Mouse (Mus musculus): ENCODE measurements around the gene Zfp653.
"Not testable (repeated sequence)": the region's sequence is repeated elsewhere in the genome, so short reads cannot be mapped to it uniquely, and the experiment has no call there.

The Zfp653 gene
- long read RNA-seq, experiment 1, partial matches to known transcripts: 0 of 7 reads
- long read RNA-seq, experiment 1, other reads (novel, unspliced or antisense): 5 of 7 reads
- long read RNA-seq, experiment 2, partial matches to known transcripts: 1 of 3 reads
- long read RNA-seq, experiment 2, other reads (novel, unspliced or antisense): 1 of 3 reads

GRCm38 (mm10) chr9:22070791-22071573 is at the start of gene Zfp653, which contains the start of gene Gm49318:
Gene Zfp653, minus strand, starts transcription at chr9:22071376.
Gene Gm49318, minus strand, starts transcription at chr9:22071259.
- intact Hi-C loops (cut with DNase I): no loop called here

DNA sequence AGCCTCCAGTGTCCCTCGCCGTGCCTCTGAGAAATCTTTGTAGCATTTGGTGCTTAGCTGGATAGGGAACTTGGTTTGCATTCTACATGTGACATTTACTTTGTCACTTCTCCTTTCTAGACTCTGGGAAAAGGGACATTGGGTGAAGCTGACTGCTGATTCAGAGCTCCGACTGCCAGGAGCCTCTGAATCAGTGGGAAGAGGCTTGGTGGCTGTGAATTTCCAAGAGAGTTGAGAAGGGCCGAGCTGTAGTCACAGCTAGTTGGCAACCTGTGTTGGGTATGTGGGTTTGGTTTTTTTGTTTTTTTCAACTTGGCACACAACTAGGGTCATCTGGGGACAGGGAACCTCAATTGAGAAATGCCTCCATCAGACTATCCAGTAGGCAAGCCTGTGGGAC is 48.4 kb upstream of the Zfp653 start:
- intact Hi-C loops (cut with DNase I): loop anchor here (2.0 kb wide), 1 partner anchor 23 kb away; no protein-coding TSS in a partner anchor

GRCm38 (mm10) chr9:22117754-22118456 is 46.7 kb upstream of the Zfp653 start:
- intact Hi-C loops (cut with DNase I): loop anchor here (2.0 kb wide), 1 partner anchor 25 kb away; no protein-coding TSS in a partner anchor

GRCm38 (mm10) chr9:22116740-22117426 is 45.7 kb upstream of the Zfp653 start, which contains the start of gene Elof1:
Gene Elof1, minus strand, starts transcription at chr9:22117172.
- intact Hi-C loops (cut with DNase I): no loop called here

GRCm38 (mm10) chr9:22116086-22116485 is 44.9 kb upstream of the Zfp653 start:
- intact Hi-C loops (cut with DNase I): no loop called here

- intact Hi-C loops (cut with DNase I): no loop called here
Measured at GRCm38 (mm10) chr9:22115635-22116034, 44.5 kb upstream of the Zfp653 start.

- intact Hi-C loops (cut with DNase I): no loop called here
Measured at GRCm38 (mm10) chr9:22108194-22108593, 37.0 kb upstream of the Zfp653 start.

- intact Hi-C loops (cut with DNase I): loop anchor here (10.0 kb wide), 1 partner anchor 45 kb away; no protein-coding TSS in a partner anchor
Measured at GRCm38 (mm10) chr9:22099922-22100321, 28.7 kb upstream of the Zfp653 start.

DNA sequence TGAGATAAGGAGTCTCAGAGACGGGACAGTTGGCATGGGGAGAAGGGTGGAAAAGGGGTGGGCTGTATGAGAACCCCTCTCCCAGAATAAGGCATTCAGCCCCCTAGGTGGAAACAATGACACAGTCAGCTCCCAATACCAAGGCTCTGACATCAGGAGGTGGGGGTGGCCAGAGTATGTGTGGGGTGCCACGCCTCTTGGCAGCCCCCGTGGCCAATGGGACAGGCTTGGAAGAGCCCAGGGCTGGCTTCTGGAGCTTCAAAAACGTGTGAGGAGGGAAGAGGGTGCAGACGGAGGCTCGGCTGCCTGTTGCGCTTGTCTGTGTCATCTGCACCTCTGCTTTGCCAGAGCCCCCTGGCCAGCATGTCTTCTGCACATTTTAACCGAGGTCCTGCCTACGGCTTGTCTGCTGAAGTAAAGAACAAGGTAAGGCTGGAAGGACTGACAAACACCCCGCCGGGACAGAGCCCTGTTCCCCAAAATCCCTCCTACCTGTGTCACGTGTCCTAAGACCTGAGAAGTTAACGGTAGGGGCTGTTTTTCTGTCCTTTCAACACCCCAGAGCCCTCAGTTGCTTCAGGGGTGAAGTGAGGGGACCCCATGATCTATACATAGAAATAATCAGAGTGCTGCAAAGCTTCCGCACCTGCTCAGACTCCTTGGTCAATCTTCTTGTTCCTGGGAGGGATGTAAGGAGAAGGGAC is 28.0 kb upstream of the Zfp653 start, which contains the start of gene Cnn1:
TSS of gene Cnn1 (plus strand) at position 224 of the 704 bp plus-strand sequence.
- intact Hi-C loops (cut with DNase I): loop anchor here (10.0 kb wide), 1 partner anchor 46 kb away; no protein-coding TSS in a partner anchor

DNA sequence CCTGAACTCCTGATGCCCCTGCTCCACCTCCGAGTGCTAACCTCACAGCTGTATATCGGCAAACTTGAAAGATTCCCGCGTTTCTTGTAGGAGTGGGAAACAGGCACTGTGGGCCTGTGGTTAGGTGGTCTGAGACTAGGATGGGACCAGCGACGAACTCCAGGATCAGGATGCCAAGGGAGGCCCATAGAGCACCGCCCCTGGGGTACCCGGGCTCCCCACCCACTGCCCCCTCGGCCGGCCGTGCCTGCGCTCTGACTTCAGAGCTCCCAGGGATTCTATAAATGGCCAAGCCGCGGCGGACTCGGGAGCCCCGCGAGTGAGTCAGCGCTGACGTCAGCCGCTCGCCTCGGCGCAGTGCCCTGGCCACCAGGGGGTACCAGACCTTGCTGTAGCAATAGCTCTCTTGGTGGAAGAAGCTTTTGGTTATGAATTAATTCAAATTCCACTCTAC is 24.7 kb upstream of the Zfp653 start:
- intact Hi-C loops (cut with DNase I): loop anchor here (10.0 kb wide), 1 partner anchor 49 kb away; no protein-coding TSS in a partner anchor

DNA sequence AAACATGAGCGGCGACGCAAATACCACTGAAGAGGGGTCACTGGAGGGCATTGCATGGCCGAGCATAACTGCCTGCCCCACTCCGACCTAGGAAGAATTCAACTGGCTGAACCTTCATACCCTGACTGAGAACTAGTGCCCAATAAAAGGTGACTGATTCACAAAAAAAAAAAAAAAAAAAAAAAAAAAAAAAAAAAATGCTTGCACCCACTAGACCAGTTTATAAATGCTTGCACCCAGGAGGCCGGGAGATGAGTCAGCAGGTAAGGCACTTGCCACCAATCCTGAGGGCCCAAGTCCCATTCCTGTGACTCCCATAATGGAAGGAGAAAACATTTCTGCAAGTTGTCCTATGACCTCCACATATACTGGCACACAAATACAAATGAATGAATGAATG is 21.6 kb upstream of the Zfp653 start:
- intact Hi-C loops (cut with DNase I): loop anchor here (10.0 kb wide), 1 partner anchor 52 kb away; no protein-coding TSS in a partner anchor

- intact Hi-C loops (cut with DNase I): loop anchor here (10.0 kb wide), 1 partner anchor 55 kb away; no protein-coding TSS in a partner anchor
Measured at GRCm38 (mm10) chr9:22089986-22090385, 18.8 kb upstream of the Zfp653 start.

DNA sequence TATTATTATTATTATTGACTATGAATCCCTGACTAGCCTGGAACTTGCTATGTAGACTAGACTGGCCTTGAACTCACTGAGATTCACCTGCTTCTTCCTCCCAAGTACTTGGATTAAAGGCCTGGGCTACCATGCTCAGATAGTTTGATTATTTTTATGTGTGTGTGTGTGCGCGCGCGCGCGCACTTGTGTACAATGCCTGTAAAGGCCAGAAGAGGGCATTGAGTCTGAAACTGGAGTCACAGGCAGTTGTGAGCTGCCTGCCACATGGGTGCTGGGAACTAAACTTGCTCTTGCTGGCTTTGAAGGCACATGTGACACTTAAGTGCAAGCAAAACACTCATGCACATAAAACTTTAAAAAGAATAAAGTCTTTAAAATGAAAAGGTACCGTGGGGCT is 18.1 kb upstream of the Zfp653 start:
- intact Hi-C loops (cut with DNase I): no loop called here

- intact Hi-C loops (cut with DNase I): no loop called here
Measured at GRCm38 (mm10) chr9:22087034-22087618, 15.9 kb upstream of the Zfp653 start.

GRCm38 (mm10) chr9:22086012-22086411 is 14.8 kb upstream of the Zfp653 start:
- intact Hi-C loops (cut with DNase I): no loop called here

- intact Hi-C loops (cut with DNase I): no loop called here
Measured at GRCm38 (mm10) chr9:22085022-22085834, 14.1 kb upstream of the Zfp653 start, which contains the start of gene Ecsit. Gene Ecsit, minus strand, starts transcription at chr9:22085438.

DNA sequence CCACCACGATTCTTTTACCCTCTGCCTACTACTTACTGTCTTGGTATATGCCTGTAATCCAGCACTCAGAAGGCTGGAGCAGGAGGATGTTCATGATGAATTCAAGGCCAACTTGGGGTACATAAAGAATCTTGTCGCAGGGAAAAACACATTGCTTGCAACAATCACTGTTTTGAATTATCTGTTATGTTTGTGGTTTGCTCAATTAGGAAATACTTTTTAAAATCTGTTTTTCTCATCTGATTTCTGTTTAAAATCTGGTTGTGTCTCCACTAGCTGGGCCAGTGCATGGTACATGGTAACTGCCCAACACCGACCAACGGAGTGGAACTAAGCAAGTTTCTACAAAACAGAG is 13.5 kb upstream of the Zfp653 start:
- intact Hi-C loops (cut with DNase I): no loop called here

DNA sequence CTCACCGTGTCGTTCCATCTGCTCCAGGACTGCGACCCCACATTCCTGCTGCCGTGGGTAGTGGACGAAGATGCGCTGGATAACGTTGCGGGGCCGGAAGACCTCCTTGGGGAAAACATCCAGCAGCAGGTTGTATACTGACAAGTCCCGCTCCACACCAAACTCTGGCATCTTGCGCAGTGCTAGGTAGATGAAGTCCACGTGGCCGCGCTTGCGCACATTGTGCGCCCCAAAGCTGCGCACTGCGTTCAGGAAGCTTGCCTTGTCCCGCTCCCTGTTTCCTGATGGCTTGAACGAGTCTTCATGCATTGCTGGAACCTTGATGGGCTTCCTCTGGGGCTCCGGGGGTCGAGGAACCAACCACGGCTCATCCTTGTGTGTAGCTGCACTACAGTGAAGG is 5.0 kb upstream of the Zfp653 start:
- intact Hi-C loops (cut with DNase I): no loop called here

DNA sequence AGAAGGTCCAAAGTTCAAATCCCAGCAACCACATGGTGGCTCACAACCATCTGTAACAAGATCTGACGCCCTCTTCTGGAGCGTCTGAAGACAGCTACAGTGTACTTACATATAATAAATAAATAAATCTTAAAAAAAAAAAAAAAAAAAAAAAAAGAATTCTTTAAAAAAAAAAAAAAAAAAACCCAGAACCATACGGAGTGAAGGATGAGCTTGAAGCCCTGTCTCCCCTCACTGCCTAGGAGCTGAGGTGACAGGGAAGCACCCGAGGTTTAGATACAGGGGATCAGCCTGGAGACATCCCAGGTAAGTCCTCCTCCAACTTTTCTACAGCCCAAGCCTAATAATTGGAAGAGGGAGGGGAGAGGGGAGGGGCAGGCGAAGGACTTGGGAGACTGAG is 4.6 kb upstream of the Zfp653 start:
- intact Hi-C loops (cut with DNase I): not testable (repeated sequence)
